Mouse (Mus musculus): Measurements from ENCODE around the gene Tex26. TPM values are rescaled to one million over a fixed set of nuclear protein-coding genes. Genes with fewer than 3 reads are reported as not detected.

Gene Tex26
- polyA plus RNA-seq, 1 experiment from 2014 or later: 0.54 TPM

DNA sequence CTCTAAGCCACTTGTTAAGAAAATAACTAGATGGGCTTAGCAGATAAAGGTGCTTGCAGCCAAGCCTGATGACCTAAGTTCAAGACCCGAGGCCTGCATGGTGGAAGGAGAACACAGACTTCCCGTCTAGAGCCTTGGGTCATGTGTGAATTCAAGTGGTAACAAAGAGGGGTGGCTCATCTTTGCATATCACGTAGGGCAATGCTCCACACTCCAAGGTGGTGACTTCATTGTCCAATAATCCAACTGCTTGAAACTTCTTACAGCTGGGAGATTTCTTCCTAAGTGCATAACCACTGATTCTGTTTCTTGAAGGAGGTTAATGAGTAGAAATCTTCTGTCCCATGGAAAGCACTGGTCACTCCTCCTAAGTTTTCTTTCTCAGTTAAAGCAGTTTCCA, 22.6 kb downstream of the Tex26 start:
- 64% methylated on average over 3 of the region's 3 CpGs for WGBS
- H3K4me1 ChIP-seq (ENCODE audit: control insufficient read depth, insufficient read depth, low read length): peaks cover 7% of the 10 kb centered on the region; the same call in 1 of the 2 replicates
- no peak overlapping the region for H3K4me2 ChIP-seq (ENCODE audit: low read depth, low read length)
- no peak; the same call in 1 of the 2 replicates for ATAC-seq (ENCODE audit: insufficient read depth, low FRiP score)
- no peaks in the 10 kb centered on the region for H3K9me3 ChIP-seq (replicated peaks; ENCODE audit: control insufficient read depth, low read length)
- H3K27ac ChIP-seq (ENCODE audit: low read length): no peak overlapping the region
- no peak overlapping the region for H3K4me3 ChIP-seq (replicated peaks; ENCODE audit: low read length)
- H3K9ac ChIP-seq (ENCODE audit: low read length): no peak overlapping the region
- no peaks in the 10 kb centered on the region for H3K27me3 ChIP-seq (ENCODE audit: control insufficient read depth, insufficient read depth, low read length)
- H3K36me3 ChIP-seq (ENCODE audit: control insufficient read depth, insufficient read depth, low read length): no peaks in the 10 kb centered on the region

DNA sequence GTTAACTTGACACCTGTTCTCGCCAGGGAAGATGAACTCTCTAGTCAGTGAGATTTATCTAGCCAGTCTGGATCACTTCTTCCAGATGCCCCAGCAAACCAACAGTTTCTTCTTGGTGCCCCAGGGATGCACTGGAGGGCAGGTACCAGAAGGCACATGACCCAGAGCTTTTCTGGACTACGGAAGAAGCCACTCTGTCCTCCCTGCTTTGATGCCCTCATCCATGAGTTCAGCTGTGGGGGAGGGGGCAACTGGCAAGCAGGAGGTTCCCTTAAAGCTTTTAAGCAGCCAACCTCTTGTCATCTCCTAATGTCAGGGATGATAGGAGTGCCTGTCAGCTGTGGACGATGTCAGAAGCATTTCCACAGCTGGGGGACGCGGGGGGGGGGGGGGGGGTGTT, 25.8 kb downstream of the Tex26 start:
- no peak overlapping the region for H3K9ac ChIP-seq (ENCODE audit: low read length)
- H3K27me3 ChIP-seq (ENCODE audit: control insufficient read depth, insufficient read depth, low read length): no peaks in the 10 kb centered on the region
- H3K27ac ChIP-seq (ENCODE audit: low read length): no peak overlapping the region
- no peaks in the 10 kb centered on the region for H3K9me3 ChIP-seq (replicated peaks; ENCODE audit: control insufficient read depth, low read length)
- peaks cover 3% of the 10 kb centered on the region; the same call in 1 of the 2 replicates for H3K4me1 ChIP-seq (ENCODE audit: control insufficient read depth, insufficient read depth, low read length)
- WGBS: 30% methylated on average over 4 of the region's 5 CpGs
- H3K4me3 ChIP-seq (replicated peaks; ENCODE audit: low read length): no peak overlapping the region
- no peak overlapping the region for H3K4me2 ChIP-seq (ENCODE audit: low read depth, low read length)
- H3K36me3 ChIP-seq (ENCODE audit: control insufficient read depth, insufficient read depth, low read length): no peaks in the 10 kb centered on the region
- no peak for ATAC-seq (ENCODE audit: insufficient read depth, low FRiP score)

DNA sequence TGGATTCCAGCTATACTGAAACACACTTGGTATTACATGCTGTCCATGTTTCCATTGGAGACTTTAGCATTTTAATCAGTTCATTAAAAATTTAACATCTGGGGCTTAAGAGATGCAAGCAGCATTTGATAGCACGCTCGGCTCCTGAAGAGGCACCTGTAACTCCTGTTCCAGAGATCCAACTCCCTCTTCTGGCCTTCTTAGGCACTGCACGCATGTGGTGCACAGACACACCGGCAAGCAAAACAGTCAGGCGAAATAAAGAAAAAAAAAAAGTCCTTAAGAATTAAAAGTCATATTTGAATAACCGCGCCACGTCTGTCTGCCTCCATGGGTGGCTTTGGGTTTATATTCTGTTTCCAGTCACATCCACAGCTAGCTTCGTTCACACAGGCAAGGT, 34.7 kb downstream of the Tex26 start:
- Histone ChIP-seq H3K9ac (ENCODE audit: low read length) (no peak overlapping the region), H3K27ac (ENCODE audit: low read length) (no peak overlapping the region), H3K4me3 (replicated peaks; ENCODE audit: low read length) (no peak overlapping the region), H3K27me3 (ENCODE audit: control insufficient read depth, insufficient read depth, low read length) (no peaks in the 10 kb centered on the region), H3K36me3 (ENCODE audit: control insufficient read depth, insufficient read depth, low read length) (no peaks in the 10 kb centered on the region), H3K4me1 (ENCODE audit: control insufficient read depth, insufficient read depth, low read length) (no peaks in the 10 kb centered on the region), H3K4me2 (ENCODE audit: low read depth, low read length) (no peak overlapping the region), H3K9me3 (replicated peaks; ENCODE audit: control insufficient read depth, low read length) (peaks cover 7% of the 10 kb centered on the region; the same call in 1 of the 2 replicates)
- ATAC-seq (ENCODE audit: insufficient read depth, low FRiP score): no peak
- 97% methylated on average over 9 of the region's 9 CpGs for WGBS

DNA sequence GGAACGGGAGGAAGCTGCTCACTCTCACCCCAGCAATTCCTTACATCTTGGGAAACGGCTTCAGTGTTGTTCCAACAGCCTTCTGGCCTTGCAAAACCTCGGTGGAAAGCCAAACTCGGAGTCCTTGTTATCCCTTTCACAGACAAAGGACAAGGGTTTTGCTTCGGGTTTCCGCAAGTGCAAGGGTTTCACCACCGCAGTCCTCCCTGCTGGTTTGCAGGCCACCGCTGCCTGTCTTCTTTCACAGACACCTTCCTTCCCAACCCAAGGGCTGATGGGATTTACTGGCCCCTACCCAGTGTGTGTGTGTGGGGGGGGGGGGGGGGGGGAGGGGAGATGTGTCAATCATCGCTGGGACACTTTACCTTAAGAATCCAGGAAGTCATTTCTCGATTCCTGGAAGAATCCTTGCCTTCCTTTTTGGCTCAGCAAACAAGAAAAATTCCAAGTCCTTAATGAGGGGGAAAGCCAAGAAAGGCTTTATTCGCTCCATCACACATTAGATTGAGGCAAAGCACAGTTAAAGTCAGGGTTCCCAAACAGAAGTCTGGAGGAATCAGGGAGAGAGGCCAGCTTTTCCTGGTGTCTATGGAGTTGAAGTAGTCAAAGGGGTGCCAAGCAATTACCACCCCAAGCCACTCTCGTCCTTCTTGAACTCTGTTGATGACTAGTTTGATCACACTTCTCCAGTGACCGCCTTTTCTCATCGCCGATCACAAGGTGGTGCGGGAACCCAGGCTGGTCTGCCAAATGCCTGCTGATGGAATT, 35.4 kb downstream of the Tex26 start:
- 91% methylated on average over 16 of the region's 16 CpGs for WGBS
- no peak overlapping the region for H3K4me2 ChIP-seq (ENCODE audit: low read depth, low read length)
- no peak overlapping the region for H3K27ac ChIP-seq (ENCODE audit: low read length)
- no peaks in the 10 kb centered on the region for H3K27me3 ChIP-seq (ENCODE audit: control insufficient read depth, insufficient read depth, low read length)
- H3K9ac ChIP-seq (ENCODE audit: low read length): no peak overlapping the region
- no peak overlapping the region for H3K4me3 ChIP-seq (replicated peaks; ENCODE audit: low read length)
- no peaks in the 10 kb centered on the region for H3K4me1 ChIP-seq (ENCODE audit: control insufficient read depth, insufficient read depth, low read length)
- ATAC-seq (ENCODE audit: insufficient read depth, low FRiP score): no peak
- peaks cover 7% of the 10 kb centered on the region; the same call in 1 of the 2 replicates for H3K9me3 ChIP-seq (replicated peaks; ENCODE audit: control insufficient read depth, low read length)
- no peaks in the 10 kb centered on the region for H3K36me3 ChIP-seq (ENCODE audit: control insufficient read depth, insufficient read depth, low read length)

DNA sequence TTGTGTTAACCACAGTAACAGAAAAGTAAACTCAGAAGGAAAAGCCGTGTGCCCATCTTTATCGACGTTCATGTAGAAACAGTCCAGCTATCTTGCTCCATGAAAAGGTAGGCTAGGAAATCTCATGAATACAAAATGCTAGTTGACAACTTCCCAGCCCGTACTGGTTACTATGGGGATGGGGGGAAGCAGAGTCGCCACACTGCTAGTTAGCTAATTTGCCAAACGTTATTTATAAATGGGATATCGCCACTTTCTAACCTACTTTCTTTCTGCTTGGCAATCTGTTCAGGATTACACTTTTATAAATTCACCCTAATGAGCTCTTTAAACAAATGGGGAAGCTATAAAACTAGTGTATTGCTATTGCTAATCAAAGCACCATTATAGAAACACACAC, 42.5 kb downstream of the Tex26 start:
- H3K27ac ChIP-seq (ENCODE audit: low read length): no peak overlapping the region
- H3K9me3 ChIP-seq (replicated peaks; ENCODE audit: control insufficient read depth, low read length): no peaks in the 10 kb centered on the region
- H3K4me2 ChIP-seq (ENCODE audit: low read depth, low read length): no peak overlapping the region
- H3K4me1 ChIP-seq (ENCODE audit: control insufficient read depth, insufficient read depth, low read length): no peaks in the 10 kb centered on the region
- ATAC-seq (ENCODE audit: insufficient read depth, low FRiP score): no peak
- H3K4me3 ChIP-seq (replicated peaks; ENCODE audit: low read length): no peak overlapping the region
- WGBS: 85% methylated on average over 7 of the region's 7 CpGs
- H3K36me3 ChIP-seq (ENCODE audit: control insufficient read depth, insufficient read depth, low read length): no peaks in the 10 kb centered on the region
- H3K9ac ChIP-seq (ENCODE audit: low read length): no peak overlapping the region
- H3K27me3 ChIP-seq (ENCODE audit: control insufficient read depth, insufficient read depth, low read length): no peaks in the 10 kb centered on the region

DNA sequence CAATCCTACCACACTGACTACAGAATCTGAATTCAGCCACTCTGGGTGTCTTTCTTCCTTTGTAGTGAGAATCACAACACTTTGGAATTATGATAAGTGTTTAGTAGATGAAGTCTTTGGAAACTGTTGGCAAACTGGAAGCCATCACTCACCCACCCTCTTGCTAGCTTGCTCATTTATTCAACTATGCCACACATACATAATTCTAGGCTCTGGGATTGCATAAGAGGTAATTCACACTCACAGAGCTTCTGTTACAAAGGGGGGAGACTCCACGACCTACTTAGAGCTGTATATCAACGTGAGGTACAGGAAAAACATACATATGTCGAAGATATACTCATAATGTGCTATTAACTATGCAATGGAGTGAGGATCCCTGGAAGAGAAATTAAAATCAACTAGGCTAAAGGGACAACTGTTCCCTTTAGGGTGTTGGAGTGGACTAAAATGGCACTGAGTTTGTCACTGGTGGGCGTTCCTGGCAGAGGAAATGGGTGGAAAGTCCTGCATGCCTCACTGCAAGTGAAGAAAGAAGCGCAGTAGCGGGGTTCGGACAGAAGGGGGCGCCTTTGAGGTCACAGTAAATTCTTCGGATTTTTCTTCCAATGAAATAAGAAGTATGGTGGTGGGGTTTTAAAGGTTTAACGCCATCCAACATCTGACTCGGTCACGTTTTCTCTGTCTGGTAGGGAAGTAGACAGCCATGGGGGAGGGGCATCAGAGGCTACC, 44.0 kb downstream of the Tex26 start:
- ATAC-seq (ENCODE audit: insufficient read depth, low FRiP score): no peak
- Histone ChIP-seq H3K9ac (ENCODE audit: low read length) (no peak overlapping the region), H3K27me3 (ENCODE audit: control insufficient read depth, insufficient read depth, low read length) (no peaks in the 10 kb centered on the region), H3K4me2 (ENCODE audit: low read depth, low read length) (no peak overlapping the region), H3K4me1 (ENCODE audit: control insufficient read depth, insufficient read depth, low read length) (no peaks in the 10 kb centered on the region), H3K4me3 (replicated peaks; ENCODE audit: low read length) (no peak overlapping the region), H3K36me3 (ENCODE audit: control insufficient read depth, insufficient read depth, low read length) (no peaks in the 10 kb centered on the region), H3K27ac (ENCODE audit: low read length) (no peak overlapping the region), H3K9me3 (replicated peaks; ENCODE audit: control insufficient read depth, low read length) (no peaks in the 10 kb centered on the region)
- 65% methylated on average over 12 of the region's 12 CpGs for WGBS

DNA sequence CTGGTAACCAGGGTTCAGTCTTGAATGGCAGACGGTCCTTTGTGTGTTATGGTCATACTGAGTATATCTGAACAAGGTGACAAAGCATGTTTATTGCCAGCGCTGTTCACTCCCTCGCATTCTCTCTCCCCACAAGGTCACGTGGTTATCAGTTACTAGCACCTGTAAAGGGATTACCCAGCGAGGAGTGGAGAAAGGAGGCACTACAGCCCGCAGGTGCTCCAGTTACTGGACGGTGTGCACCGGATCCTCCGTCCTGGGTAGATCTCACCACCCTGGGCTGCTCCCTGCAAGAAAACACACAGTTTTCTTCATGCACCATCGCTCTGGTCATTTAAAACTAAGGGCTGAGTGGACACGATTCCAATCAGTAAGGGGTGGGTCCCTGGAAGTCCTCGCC, 44.8 kb downstream of the Tex26 start:
- H3K27me3 ChIP-seq (ENCODE audit: control insufficient read depth, insufficient read depth, low read length): no peaks in the 10 kb centered on the region
- WGBS: 58% methylated on average over 12 of the region's 12 CpGs
- ATAC-seq (ENCODE audit: insufficient read depth, low FRiP score): no peak

DNA sequence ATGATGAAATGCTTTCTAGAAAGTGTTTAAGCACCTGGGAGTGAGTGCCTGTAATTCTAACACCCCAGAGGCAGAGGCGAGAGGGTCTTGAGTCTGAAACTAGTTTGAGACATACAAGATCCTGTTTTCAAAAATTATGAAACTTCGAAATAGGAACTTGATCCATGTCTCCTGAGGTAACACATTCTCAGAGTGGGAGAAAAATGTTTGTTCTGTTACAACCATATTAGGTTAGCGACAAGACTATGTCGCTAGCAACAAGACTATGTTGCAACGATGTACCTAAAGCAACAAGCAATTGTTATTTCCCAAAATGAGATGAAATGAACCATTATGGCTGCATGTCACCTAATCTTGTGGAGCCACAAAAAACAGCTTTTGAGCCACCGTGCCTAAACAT, 46.0 kb downstream of the Tex26 start:
- WGBS: 92% methylated on average over 6 of the region's 6 CpGs

More for the DNA sequence above, 44.8 kb downstream of the Tex26 start:
- Histone ChIP-seq H3K9me3 (replicated peaks; ENCODE audit: control insufficient read depth, low read length) (no peaks in the 10 kb centered on the region), H3K4me3 (replicated peaks; ENCODE audit: low read length) (no peak overlapping the region), H3K27ac (ENCODE audit: low read length) (no peak overlapping the region), H3K4me2 (ENCODE audit: low read depth, low read length) (no peak overlapping the region), H3K4me1 (ENCODE audit: control insufficient read depth, insufficient read depth, low read length) (no peaks in the 10 kb centered on the region), H3K36me3 (ENCODE audit: control insufficient read depth, insufficient read depth, low read length) (no peaks in the 10 kb centered on the region), H3K9ac (ENCODE audit: low read length) (no peak overlapping the region)

DNA sequence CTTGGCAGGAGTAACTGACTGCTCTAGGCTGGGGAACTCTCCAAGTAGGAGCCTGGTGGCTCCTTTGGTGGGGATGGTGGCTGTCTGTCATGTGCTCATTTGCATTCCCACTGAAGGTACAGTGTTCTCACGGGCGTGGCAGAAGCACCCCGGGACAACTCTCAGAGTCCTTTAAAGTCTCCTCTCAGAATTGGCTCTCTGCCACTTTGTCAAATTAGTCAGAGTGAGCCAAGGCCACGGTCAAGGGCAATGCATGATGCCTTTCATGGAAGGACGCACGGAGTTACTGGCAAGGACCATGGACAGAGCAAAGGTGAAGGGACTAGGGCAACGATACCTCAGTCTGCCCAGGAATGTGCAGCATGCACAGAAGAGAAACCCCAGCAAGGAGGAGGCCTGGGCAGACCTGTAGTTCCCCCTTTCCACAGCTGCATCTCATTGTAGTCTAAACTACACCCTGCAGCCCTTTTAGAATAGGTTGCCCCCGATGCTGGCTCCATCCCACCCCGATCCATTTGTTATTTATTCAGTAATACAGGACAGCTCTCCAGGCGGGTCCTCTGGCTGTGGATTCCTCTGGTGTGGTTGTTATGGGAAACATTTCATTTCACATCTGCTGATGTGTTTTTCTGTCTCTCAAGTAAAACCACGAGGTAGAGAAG, 49.0 kb downstream of the Tex26 start:
- Histone ChIP-seq H3K27ac (ENCODE audit: low read length) (no peak overlapping the region), H3K4me3 (replicated peaks; ENCODE audit: low read length) (no peak overlapping the region), H3K4me2 (ENCODE audit: low read depth, low read length) (no peak overlapping the region), H3K9ac (ENCODE audit: low read length) (no peak overlapping the region), H3K27me3 (ENCODE audit: control insufficient read depth, insufficient read depth, low read length) (no peaks in the 10 kb centered on the region), H3K4me1 (ENCODE audit: control insufficient read depth, insufficient read depth, low read length) (no peaks in the 10 kb centered on the region), H3K36me3 (ENCODE audit: control insufficient read depth, insufficient read depth, low read length) (no peaks in the 10 kb centered on the region), H3K9me3 (replicated peaks; ENCODE audit: control insufficient read depth, low read length) (no peaks in the 10 kb centered on the region)
- 39% methylated on average over 11 of the region's 11 CpGs for WGBS
- no peak for ATAC-seq (ENCODE audit: insufficient read depth, low FRiP score)

More for the DNA sequence above, 46.0 kb downstream of the Tex26 start:
- Histone ChIP-seq H3K4me3 (replicated peaks; ENCODE audit: low read length) (no peak overlapping the region), H3K27me3 (ENCODE audit: control insufficient read depth, insufficient read depth, low read length) (no peaks in the 10 kb centered on the region), H3K9me3 (replicated peaks; ENCODE audit: control insufficient read depth, low read length) (no peaks in the 10 kb centered on the region), H3K4me2 (ENCODE audit: low read depth, low read length) (no peak overlapping the region), H3K4me1 (ENCODE audit: control insufficient read depth, insufficient read depth, low read length) (no peaks in the 10 kb centered on the region), H3K9ac (ENCODE audit: low read length) (no peak overlapping the region), H3K27ac (ENCODE audit: low read length) (no peak overlapping the region), H3K36me3 (ENCODE audit: control insufficient read depth, insufficient read depth, low read length) (no peaks in the 10 kb centered on the region)
- ATAC-seq (ENCODE audit: insufficient read depth, low FRiP score): no peak

Measured in stomach, embryonic 16.5 days (tissue).